Mouse (Mus musculus) E14TG2a.4 (cell line): ENCODE data around the gene Slamf9.

Source experiments
- CTCF ChIP-seq: conservative IDR thresholded peaks from 2 replicates; pipeline ENCODE4 v1.5.1; 2014; ENCODE audit warnings: low read length
- POU5F1 ChIP-seq: IDR thresholded peaks from 2 replicates; pipeline ENCODE4 v1.6.1; 2014; ENCODE audit warnings: low read length, borderline replicate concordance

- no peak for TF ChIP-seq CTCF
- no peak for TF ChIP-seq POU5F1
These were observed 18.4 kb downstream of the Slamf9 start for GRCm38 (mm10) chr1:172493516-172493915.
